Mouse (Mus musculus) urinary bladder, postnatal 4 days (tissue): ENCODE measurements around the gene Mink1.
A peak's percentile ranks its signal among the peaks of the same experiment; 100 is the strongest.
"Not testable (repeated sequence)": the region's sequence is repeated elsewhere in the genome, so short reads cannot be mapped to it uniquely, and the experiment has no call there.

Source experiments
- DNase-seq, 2 experiments: peaks; one replicate each; pipeline ENCODE4 v3.0.0; 2021 to 2022; ENCODE audit warnings: low spot score in 2 of 2

The Mink1 gene

GRCm38 (mm10) chr11:70562287-70562994 is at the start of gene Mink1:
Gene Mink1, plus strand, starts transcription at chr11:70562881.
- peak; percentile 87 to 89 for DNase-seq

GRCm38 (mm10) chr11:70513520-70513919 is 49.2 kb upstream of the Mink1 start:
- DNase-seq: no peak

- no peak for DNase-seq
Observed at GRCm38 (mm10) chr11:70514288-70514687, 48.4 kb upstream of the Mink1 start, which contains the start of gene Vmo1. Gene Vmo1, minus strand, starts transcription at chr11:70514616.

GRCm38 (mm10) chr11:70516352-70516751 is 46.3 kb upstream of the Mink1 start:
- no peak for DNase-seq

GRCm38 (mm10) chr11:70518436-70518835 is 44.2 kb upstream of the Mink1 start:
- DNase-seq: no peak

GRCm38 (mm10) chr11:70518923-70519322 is 43.8 kb upstream of the Mink1 start, which contains the start of gene Gltpd2:
Gene Gltpd2, plus strand, starts transcription at chr11:70519196.
- no peak for DNase-seq

GRCm38 (mm10) chr11:70520178-70520769 is 42.4 kb upstream of the Mink1 start:
- DNase-seq: peak in 1 of 2 experiments; percentile 49

- DNase-seq: not testable (repeated sequence)
Observed at GRCm38 (mm10) chr11:70523306-70523989, 39.2 kb upstream of the Mink1 start.

GRCm38 (mm10) chr11:70524782-70525181 is 37.9 kb upstream of the Mink1 start:
- DNase-seq: no peak

- peak; percentile 85 to 87 for DNase-seq
Observed at GRCm38 (mm10) chr11:70525184-70525678, 37.5 kb upstream of the Mink1 start, which contains the start of gene Psmb6. Gene Psmb6, plus strand, starts transcription at chr11:70525367.

GRCm38 (mm10) chr11:70525726-70526125 is 37.0 kb upstream of the Mink1 start:
- DNase-seq: no peak

- DNase-seq: no peak
Observed at GRCm38 (mm10) chr11:70526211-70526610, 36.5 kb upstream of the Mink1 start.

- DNase-seq: no peak
Observed at GRCm38 (mm10) chr11:70528610-70529009, 34.1 kb upstream of the Mink1 start.

- DNase-seq: not testable (repeated sequence)
Observed at GRCm38 (mm10) chr11:70531065-70531464, 31.6 kb upstream of the Mink1 start.

GRCm38 (mm10) chr11:70532839-70533238 is 29.8 kb upstream of the Mink1 start, which contains the start of gene Gm40193:
Gene Gm40193, minus strand, starts transcription at chr11:70532939.
- no peak for DNase-seq

GRCm38 (mm10) chr11:70539423-70539822 is 23.3 kb upstream of the Mink1 start:
- no peak for DNase-seq

GRCm38 (mm10) chr11:70539877-70540587 is 22.6 kb upstream of the Mink1 start, which contains the start of gene Pld2:
Gene Pld2, plus strand, starts transcription at chr11:70540064.
- DNase-seq: peak; percentile 87 to 88

GRCm38 (mm10) chr11:70540928-70541327 is 21.8 kb upstream of the Mink1 start:
- DNase-seq: no peak

GRCm38 (mm10) chr11:70541415-70541814 is 21.3 kb upstream of the Mink1 start:
- DNase-seq: no peak

- no peak for DNase-seq
Observed at GRCm38 (mm10) chr11:70544496-70544895, 18.2 kb upstream of the Mink1 start.

GRCm38 (mm10) chr11:70551526-70551925 is 11.2 kb upstream of the Mink1 start:
- DNase-seq: no peak
